Mouse (Mus musculus): ENCODE results near the gene Map4k1. TPM values are rescaled to one million over a fixed set of nuclear protein-coding genes. Genes with fewer than 3 reads are reported as not detected.

Gene Map4k1
- polyA plus RNA-seq, 1 experiment from 2014 or later: 8.4 TPM

- ATAC-seq (ENCODE audit: insufficient read depth, low FRiP score): peak; percentile 45; the same call in 1 of the 2 replicates
- Histone ChIP-seq H3K27ac (ENCODE audit: low read length) (peak overlapping the region; percentile 93), H3K4me2 (ENCODE audit: low read depth, low read length) (no peak overlapping the region; the same call in 1 of the 2 replicates), H3K27me3 (ENCODE audit: control insufficient read depth, insufficient read depth, low read length) (no peaks in the 10 kb centered on the region), H3K36me3 (ENCODE audit: control insufficient read depth, insufficient read depth, low read length) (0 out of 2 replicates have a peak, but pooled peaks cover 1% of the 10 kb centered on the region), H3K4me3 (replicated peaks; ENCODE audit: low read length) (no peak overlapping the region), H3K9me3 (replicated peaks; ENCODE audit: control insufficient read depth, low read length) (no peaks in the 10 kb centered on the region), H3K9ac (ENCODE audit: low read length) (peak overlapping the region; percentile 53; the same call in 1 of the 2 replicates), H3K4me1 (ENCODE audit: control insufficient read depth, insufficient read depth, low read length) (peaks cover 78% of the 10 kb centered on the region)
- WGBS: 6% methylated on average over 3 of the region's 3 CpGs
These were observed 29.1 kb upstream of the Map4k1 start for GRCm38 (mm10) chr7:28952786-28953185.

GRCm38 (mm10) chr7:28953476-28954376 lies 28.1 kb upstream of the Map4k1 start:
- 11% methylated on average over 2 of the region's 2 CpGs for WGBS
- Histone ChIP-seq H3K4me1 (ENCODE audit: control insufficient read depth, insufficient read depth, low read length) (peaks cover 80% of the 10 kb centered on the region), H3K9ac (ENCODE audit: low read length) (peak overlapping the region; percentile 54), H3K4me2 (ENCODE audit: low read depth, low read length) (peak overlapping the region; percentile 22; the same call in 1 of the 2 replicates), H3K9me3 (replicated peaks; ENCODE audit: control insufficient read depth, low read length) (no peaks in the 10 kb centered on the region), H3K27me3 (ENCODE audit: control insufficient read depth, insufficient read depth, low read length) (no peaks in the 10 kb centered on the region), H3K36me3 (ENCODE audit: control insufficient read depth, insufficient read depth, low read length) (no peaks in the 10 kb centered on the region), H3K4me3 (replicated peaks; ENCODE audit: low read length) (no peak overlapping the region), H3K27ac (ENCODE audit: low read length) (peak overlapping the region; percentile 93)
- ATAC-seq (ENCODE audit: insufficient read depth, low FRiP score): peak; percentile 23; the same call in 1 of the 2 replicates

- Histone ChIP-seq H3K4me1 (ENCODE audit: control insufficient read depth, insufficient read depth, low read length) (peaks cover 82% of the 10 kb centered on the region), H3K27me3 (ENCODE audit: control insufficient read depth, insufficient read depth, low read length) (no peaks in the 10 kb centered on the region), H3K27ac (ENCODE audit: low read length) (peak overlapping the region; percentile 2; the same call in 1 of the 2 replicates), H3K9ac (ENCODE audit: low read length) (no peak overlapping the region), H3K36me3 (ENCODE audit: control insufficient read depth, insufficient read depth, low read length) (no peaks in the 10 kb centered on the region), H3K4me2 (ENCODE audit: low read depth, low read length) (no peak overlapping the region), H3K9me3 (replicated peaks; ENCODE audit: control insufficient read depth, low read length) (no peaks in the 10 kb centered on the region), H3K4me3 (replicated peaks; ENCODE audit: low read length) (no peak overlapping the region)
- WGBS: 70% methylated on average over 4 of the region's 4 CpGs
- ATAC-seq (ENCODE audit: insufficient read depth, low FRiP score): no peak
These were observed 27.1 kb upstream of the Map4k1 start for GRCm38 (mm10) chr7:28954773-28955172.

DNA sequence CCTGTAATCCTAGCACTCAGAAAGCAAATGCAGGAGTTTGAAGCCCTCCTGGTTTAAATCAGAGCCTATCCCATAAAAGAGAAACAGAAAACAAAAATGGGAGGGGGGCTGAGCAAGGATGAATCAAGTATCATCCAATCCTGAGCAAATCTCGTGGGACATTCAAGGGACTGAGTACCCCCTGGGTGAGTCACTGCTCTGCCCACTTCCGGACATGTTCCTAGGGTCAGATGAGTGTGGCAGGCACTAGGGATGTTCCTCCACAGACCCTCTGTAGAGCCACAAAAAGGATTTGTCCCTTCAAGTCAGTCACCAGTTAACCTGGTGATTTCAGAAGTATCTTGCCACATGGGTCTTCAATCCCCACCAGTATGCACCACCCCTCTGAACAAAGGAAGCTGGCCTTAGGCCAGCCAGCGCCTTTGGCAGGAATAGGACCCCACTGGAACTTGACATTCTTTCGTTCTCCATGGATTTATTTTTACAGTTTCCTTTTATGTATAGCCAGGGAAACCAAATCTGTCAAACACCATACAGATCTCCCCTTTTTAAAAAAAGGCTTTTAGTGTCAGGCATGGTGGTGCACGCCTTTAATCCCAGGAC lies 26.5 kb upstream of the Map4k1 start:
- H3K27me3 ChIP-seq (ENCODE audit: control insufficient read depth, insufficient read depth, low read length): no peaks in the 10 kb centered on the region
- 44% methylated on average over 5 of the region's 5 CpGs for WGBS
- H3K9ac ChIP-seq (ENCODE audit: low read length): no peak overlapping the region
- peak overlapping the region; percentile 2 for H3K27ac ChIP-seq (ENCODE audit: low read length)
- no peaks in the 10 kb centered on the region for H3K36me3 ChIP-seq (ENCODE audit: control insufficient read depth, insufficient read depth, low read length)
- H3K4me3 ChIP-seq (replicated peaks; ENCODE audit: low read length): no peak overlapping the region
- H3K4me1 ChIP-seq (ENCODE audit: control insufficient read depth, insufficient read depth, low read length): peaks cover 84% of the 10 kb centered on the region
- no peaks in the 10 kb centered on the region for H3K9me3 ChIP-seq (replicated peaks; ENCODE audit: control insufficient read depth, low read length)
- H3K4me2 ChIP-seq (ENCODE audit: low read depth, low read length): no peak overlapping the region
- no peak for ATAC-seq (ENCODE audit: insufficient read depth, low FRiP score)

DNA sequence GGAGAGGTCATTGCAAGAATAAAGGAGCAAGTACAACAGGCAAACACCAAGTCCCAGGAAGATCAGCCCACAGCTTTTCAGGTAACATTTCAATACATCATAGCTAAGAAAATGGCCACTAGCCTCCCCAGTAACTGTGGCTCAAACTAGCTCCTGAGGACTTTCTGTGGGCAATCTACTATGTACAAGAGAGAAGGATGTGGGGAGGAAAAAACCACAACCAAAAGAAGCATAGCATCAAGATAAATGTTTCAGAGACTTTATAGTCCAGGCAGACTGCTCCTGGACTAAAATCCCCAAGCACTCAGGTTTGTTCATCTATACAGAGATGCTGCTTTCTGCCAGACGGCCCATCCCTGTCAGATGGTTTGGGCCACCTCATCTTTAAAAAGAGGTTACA lies 25.6 kb upstream of the Map4k1 start:
- Histone ChIP-seq H3K9me3 (replicated peaks; ENCODE audit: control insufficient read depth, low read length) (no peaks in the 10 kb centered on the region), H3K27me3 (ENCODE audit: control insufficient read depth, insufficient read depth, low read length) (no peaks in the 10 kb centered on the region), H3K4me2 (ENCODE audit: low read depth, low read length) (no peak overlapping the region), H3K27ac (ENCODE audit: low read length) (peak overlapping the region; percentile 2; the same call in 1 of the 2 replicates), H3K4me1 (ENCODE audit: control insufficient read depth, insufficient read depth, low read length) (peaks cover 80% of the 10 kb centered on the region), H3K4me3 (replicated peaks; ENCODE audit: low read length) (no peak overlapping the region), H3K9ac (ENCODE audit: low read length) (no peak overlapping the region), H3K36me3 (ENCODE audit: control insufficient read depth, insufficient read depth, low read length) (no peaks in the 10 kb centered on the region)
- no peak for ATAC-seq (ENCODE audit: insufficient read depth, low FRiP score)
- WGBS: 82% methylated on average over 1 of the region's 1 CpGs

DNA sequence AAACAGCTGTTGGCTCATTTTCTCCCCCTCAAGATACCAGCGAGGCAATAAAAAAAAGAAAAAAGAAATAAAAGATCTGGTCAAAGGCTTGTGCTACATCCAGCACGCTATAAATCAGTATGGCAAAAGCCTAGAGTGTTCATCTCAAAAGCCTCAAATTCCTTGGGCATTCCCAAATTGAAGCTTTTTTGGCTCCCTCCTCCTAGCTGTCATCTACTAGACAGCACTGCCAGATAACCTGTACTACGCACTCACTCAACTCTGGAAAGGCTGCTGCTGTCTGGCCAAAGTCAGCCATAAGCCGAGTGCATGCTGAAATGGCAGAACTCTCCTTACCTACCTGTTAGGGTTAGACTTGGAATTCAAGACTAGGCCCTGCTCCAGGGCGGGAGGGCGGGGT lies 24.6 kb upstream of the Map4k1 start:
- Histone ChIP-seq H3K27ac (ENCODE audit: low read length) (peak overlapping the region; percentile 95), H3K27me3 (ENCODE audit: control insufficient read depth, insufficient read depth, low read length) (no peaks in the 10 kb centered on the region), H3K4me2 (ENCODE audit: low read depth, low read length) (no peak overlapping the region), H3K4me1 (ENCODE audit: control insufficient read depth, insufficient read depth, low read length) (peaks cover 69% of the 10 kb centered on the region), H3K36me3 (ENCODE audit: control insufficient read depth, insufficient read depth, low read length) (no peaks in the 10 kb centered on the region), H3K9ac (ENCODE audit: low read length) (no peak overlapping the region), H3K4me3 (replicated peaks; ENCODE audit: low read length) (no peak overlapping the region), H3K9me3 (replicated peaks; ENCODE audit: control insufficient read depth, low read length) (no peaks in the 10 kb centered on the region)
- ATAC-seq (ENCODE audit: insufficient read depth, low FRiP score): no peak
- WGBS: 67% methylated on average over 6 of the region's 6 CpGs

- Histone ChIP-seq H3K4me2 (ENCODE audit: low read depth, low read length) (peak overlapping the region; percentile 97), H3K27me3 (ENCODE audit: control insufficient read depth, insufficient read depth, low read length) (no peaks in the 10 kb centered on the region), H3K4me1 (ENCODE audit: control insufficient read depth, insufficient read depth, low read length) (peaks cover 61% of the 10 kb centered on the region), H3K36me3 (ENCODE audit: control insufficient read depth, insufficient read depth, low read length) (no peaks in the 10 kb centered on the region), H3K27ac (ENCODE audit: low read length) (peak overlapping the region; percentile 95), H3K4me3 (replicated peaks; ENCODE audit: low read length) (peak overlapping the region; percentile 100; the same call in 1 of the 2 replicates), H3K9me3 (replicated peaks; ENCODE audit: control insufficient read depth, low read length) (no peaks in the 10 kb centered on the region), H3K9ac (ENCODE audit: low read length) (peak overlapping the region; percentile 100)
- WGBS: 36% methylated on average over 1 of the region's 1 CpGs
- no peak for ATAC-seq (ENCODE audit: insufficient read depth, low FRiP score)
These were observed 23.7 kb upstream of the Map4k1 start for GRCm38 (mm10) chr7:28957997-28958725.

DNA sequence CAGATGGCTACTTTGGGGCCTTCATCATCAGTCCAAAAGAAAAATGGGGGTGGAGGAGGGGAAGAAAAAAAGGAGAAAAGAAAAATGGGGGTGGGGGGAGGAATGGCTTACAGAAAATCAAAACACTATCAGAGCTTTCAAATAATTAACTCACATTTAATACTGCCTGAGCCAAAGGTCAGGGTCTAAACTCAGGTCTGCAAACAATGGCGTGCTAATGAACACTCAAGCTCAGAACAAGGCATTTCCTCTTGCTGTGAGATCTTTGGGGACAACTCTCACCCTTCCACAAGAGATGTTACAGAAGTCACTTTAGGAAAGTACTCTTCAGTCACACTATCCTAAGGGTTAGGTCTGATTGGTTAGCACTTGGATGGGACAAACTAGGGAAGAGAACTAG lies 23.1 kb upstream of the Map4k1 start:
- WGBS: 21% methylated on average over 1 of the region's 1 CpGs
- Histone ChIP-seq H3K9ac (ENCODE audit: low read length) (peak overlapping the region; percentile 100), H3K27me3 (ENCODE audit: control insufficient read depth, insufficient read depth, low read length) (no peaks in the 10 kb centered on the region), H3K9me3 (replicated peaks; ENCODE audit: control insufficient read depth, low read length) (no peaks in the 10 kb centered on the region), H3K36me3 (ENCODE audit: control insufficient read depth, insufficient read depth, low read length) (no peaks in the 10 kb centered on the region), H3K27ac (ENCODE audit: low read length) (peak overlapping the region; percentile 95), H3K4me1 (ENCODE audit: control insufficient read depth, insufficient read depth, low read length) (peaks cover 57% of the 10 kb centered on the region), H3K4me2 (ENCODE audit: low read depth, low read length) (peak overlapping the region; percentile 97), H3K4me3 (replicated peaks; ENCODE audit: low read length) (peak overlapping the region; percentile 100)
- no peak for ATAC-seq (ENCODE audit: insufficient read depth, low FRiP score)

All from stomach, embryonic 16.5 days (tissue).